Mouse (Mus musculus): ENCODE data around the gene Tspan18. TPM values are rescaled to one million over a fixed set of nuclear protein-coding genes. Genes with fewer than 3 reads are reported as not detected.

Gene Tspan18
- polyA plus RNA-seq, 1 experiment, result 0.06 TPM

- H3K79me3 ChIP-seq (ENCODE audit: low read depth), result no peaks in the 10 kb centered on the region
- H3K4me3 ChIP-seq (ENCODE audit: insufficient read depth, poor library complexity, severe bottlenecking), result no peak overlapping the region
- H3K36me3 ChIP-seq (ENCODE audit: control insufficient read depth, insufficient read depth), result no peaks in the 10 kb centered on the region
- no peaks in the 10 kb centered on the region for H3K79me2 ChIP-seq (ENCODE audit: control insufficient read depth, insufficient read depth)
- peaks cover 67% of the 10 kb centered on the region for H3K27me3 ChIP-seq (ENCODE audit: control insufficient read depth, insufficient read depth, insufficient read length)
- TF ChIP-seq MYOG (IDR thresholded peaks at IDR 0.05; ENCODE audit: control insufficient read depth, extremely low read depth, insufficient read length) (no peak), CTCF (IDR thresholded peaks at IDR 0.05; ENCODE audit: control insufficient read depth, insufficient read depth, insufficient read length) (no peak), MYOD1 (IDR thresholded peaks at IDR 0.05; ENCODE audit: control insufficient read depth, insufficient read length, low read depth) (no peak), USF1 (IDR thresholded peaks at IDR 0.05; ENCODE audit: low read depth) (no peak), FOSL1 (IDR thresholded peaks at IDR 0.05; ENCODE audit: insufficient read depth, low read length, poor library complexity, severe bottlenecking) (no peak), MAX (IDR thresholded peaks at IDR 0.05) (no peak), CEBPB (IDR thresholded peaks at IDR 0.05; ENCODE audit: low read depth) (no peak)
- no peak overlapping the region for H3ac ChIP-seq (ENCODE audit: control insufficient read depth, insufficient read length, low read depth)
These were observed 92.1 kb downstream of the Tspan18 start for GRCm38 (mm10) chr2:93242166-93242565.

DNA sequence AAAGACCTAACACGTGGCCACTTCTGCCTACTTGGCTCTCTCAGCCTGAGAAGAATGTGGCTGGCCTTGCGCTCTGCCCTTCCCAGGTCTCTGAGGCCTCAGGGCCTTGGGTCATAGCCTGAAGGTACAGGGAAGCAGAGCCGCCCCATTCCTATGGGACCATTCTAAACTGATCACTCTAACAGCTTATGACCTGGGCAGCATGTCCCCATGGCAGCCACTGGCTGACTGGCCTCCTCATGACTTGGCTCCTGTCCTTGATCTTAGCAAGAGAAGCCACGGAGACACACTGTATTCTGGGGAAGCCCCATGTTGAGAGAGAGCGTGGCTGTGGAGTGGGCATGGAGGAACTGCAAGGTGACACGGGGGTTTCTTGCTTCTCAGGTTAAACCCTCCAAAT is 95.4 kb downstream of the Tspan18 start:
- H3K79me3 ChIP-seq (ENCODE audit: low read depth), result no peaks in the 10 kb centered on the region
- no peak overlapping the region for H3K4me3 ChIP-seq (ENCODE audit: insufficient read depth, poor library complexity, severe bottlenecking)
- H3ac ChIP-seq (ENCODE audit: control insufficient read depth, insufficient read length, low read depth), result no peak overlapping the region
- H3K79me2 ChIP-seq (ENCODE audit: control insufficient read depth, insufficient read depth), result no peaks in the 10 kb centered on the region
- no peaks in the 10 kb centered on the region for H3K36me3 ChIP-seq (ENCODE audit: control insufficient read depth, insufficient read depth)
- TF ChIP-seq MYOG (IDR thresholded peaks at IDR 0.05; ENCODE audit: control insufficient read depth, extremely low read depth, insufficient read length) (no peak), MYOD1 (IDR thresholded peaks at IDR 0.05; ENCODE audit: control insufficient read depth, insufficient read length, low read depth) (no peak), FOSL1 (IDR thresholded peaks at IDR 0.05; ENCODE audit: insufficient read depth, low read length, poor library complexity, severe bottlenecking) (no peak), USF1 (IDR thresholded peaks at IDR 0.05; ENCODE audit: low read depth) (no peak), MAX (IDR thresholded peaks at IDR 0.05) (no peak), CEBPB (IDR thresholded peaks at IDR 0.05; ENCODE audit: low read depth) (no peak), CTCF (IDR thresholded peaks at IDR 0.05; ENCODE audit: control insufficient read depth, insufficient read depth, insufficient read length) (no peak)
- H3K27me3 ChIP-seq (ENCODE audit: control insufficient read depth, insufficient read depth, insufficient read length), result peaks cover 55% of the 10 kb centered on the region

GRCm38 (mm10) chr2:93237055-93237454 is 97.2 kb downstream of the Tspan18 start:
- Histone ChIP-seq H3K4me3 (ENCODE audit: insufficient read depth, poor library complexity, severe bottlenecking) (no peak overlapping the region), H3ac (ENCODE audit: control insufficient read depth, insufficient read length, low read depth) (no peak overlapping the region), H3K79me3 (ENCODE audit: low read depth) (no peaks in the 10 kb centered on the region), H3K27me3 (ENCODE audit: control insufficient read depth, insufficient read depth, insufficient read length) (peaks cover 54% of the 10 kb centered on the region), H3K36me3 (ENCODE audit: control insufficient read depth, insufficient read depth) (no peaks in the 10 kb centered on the region), H3K79me2 (ENCODE audit: control insufficient read depth, insufficient read depth) (no peaks in the 10 kb centered on the region)
- TF ChIP-seq FOSL1 (IDR thresholded peaks at IDR 0.05; ENCODE audit: insufficient read depth, low read length, poor library complexity, severe bottlenecking) (no peak), CTCF (IDR thresholded peaks at IDR 0.05; ENCODE audit: control insufficient read depth, insufficient read depth, insufficient read length) (no peak), USF1 (IDR thresholded peaks at IDR 0.05; ENCODE audit: low read depth) (no peak), CEBPB (IDR thresholded peaks at IDR 0.05; ENCODE audit: low read depth) (no peak), MAX (IDR thresholded peaks at IDR 0.05) (no peak), MYOD1 (IDR thresholded peaks at IDR 0.05; ENCODE audit: control insufficient read depth, insufficient read length, low read depth) (no peak), MYOG (IDR thresholded peaks at IDR 0.05; ENCODE audit: control insufficient read depth, extremely low read depth, insufficient read length) (no peak)

GRCm38 (mm10) chr2:93232141-93232540 is 102.2 kb downstream of the Tspan18 start:
- Histone ChIP-seq H3K79me2 (ENCODE audit: control insufficient read depth, insufficient read depth) (no peaks in the 10 kb centered on the region), H3K4me3 (ENCODE audit: insufficient read depth, poor library complexity, severe bottlenecking) (no peak overlapping the region), H3K79me3 (ENCODE audit: low read depth) (no peaks in the 10 kb centered on the region), H3ac (ENCODE audit: control insufficient read depth, insufficient read length, low read depth) (no peak overlapping the region), H3K27me3 (ENCODE audit: control insufficient read depth, insufficient read depth, insufficient read length) (peaks cover 45% of the 10 kb centered on the region), H3K36me3 (ENCODE audit: control insufficient read depth, insufficient read depth) (no peaks in the 10 kb centered on the region)
- TF ChIP-seq MYOG (IDR thresholded peaks at IDR 0.05; ENCODE audit: control insufficient read depth, extremely low read depth, insufficient read length) (no peak), USF1 (IDR thresholded peaks at IDR 0.05; ENCODE audit: low read depth) (no peak), CTCF (IDR thresholded peaks at IDR 0.05; ENCODE audit: control insufficient read depth, insufficient read depth, insufficient read length) (no peak), MAX (IDR thresholded peaks at IDR 0.05) (no peak)

DNA sequence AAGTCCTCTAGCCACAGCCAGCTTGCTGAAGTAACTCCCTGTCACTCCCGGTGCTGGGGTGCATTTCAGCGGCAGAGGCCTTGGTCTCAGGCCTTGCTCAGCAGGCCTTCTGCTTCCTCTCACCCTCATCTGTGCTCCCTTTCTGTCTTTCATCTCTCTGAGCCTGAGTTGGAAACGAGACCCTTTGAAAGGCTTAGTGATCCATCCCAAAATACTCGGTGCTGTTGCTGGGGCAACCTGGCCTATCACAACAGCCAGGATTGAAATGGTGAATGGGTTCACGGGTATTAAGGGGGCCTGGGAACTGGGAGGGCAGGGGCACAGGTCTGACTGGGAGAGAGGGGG is 105.9 kb downstream of the Tspan18 start:
- Histone ChIP-seq H3K4me3 (ENCODE audit: insufficient read depth, poor library complexity, severe bottlenecking) (no peak overlapping the region), H3ac (ENCODE audit: control insufficient read depth, insufficient read length, low read depth) (no peak overlapping the region)

More for the DNA sequence above, 105.9 kb downstream of the Tspan18 start:
- TF ChIP-seq USF1 (IDR thresholded peaks at IDR 0.05; ENCODE audit: low read depth) (no peak), CTCF (IDR thresholded peaks at IDR 0.05; ENCODE audit: control insufficient read depth, insufficient read depth, insufficient read length) (no peak), CEBPB (IDR thresholded peaks at IDR 0.05; ENCODE audit: low read depth) (no peak), MYOD1 (IDR thresholded peaks at IDR 0.05; ENCODE audit: control insufficient read depth, insufficient read length, low read depth) (no peak), FOSL1 (IDR thresholded peaks at IDR 0.05; ENCODE audit: insufficient read depth, low read length, poor library complexity, severe bottlenecking) (no peak), MYOG (IDR thresholded peaks at IDR 0.05; ENCODE audit: control insufficient read depth, extremely low read depth, insufficient read length) (no peak)
- Histone ChIP-seq H3K79me3 (ENCODE audit: low read depth) (no peaks in the 10 kb centered on the region), H3K27me3 (ENCODE audit: control insufficient read depth, insufficient read depth, insufficient read length) (peaks cover 57% of the 10 kb centered on the region), H3K79me2 (ENCODE audit: control insufficient read depth, insufficient read depth) (no peaks in the 10 kb centered on the region), H3K36me3 (ENCODE audit: control insufficient read depth, insufficient read depth) (no peaks in the 10 kb centered on the region)

All from C2C12 (cell line).